Mouse (Mus musculus) lung, postnatal 0 days (tissue): Measurements from ENCODE around the gene Snrnp25.

Source experiments
- CTCF ChIP-seq: IDR thresholded peaks from 2 replicates; pipeline ENCODE4 v1.5.1; 2016; ENCODE audit warnings: antibody characterized with exemption, mild to moderate bottlenecking
- EP300 ChIP-seq: IDR thresholded peaks from 2 replicates; pipeline ENCODE4 v1.6.1; 2016; ENCODE audit warnings: antibody characterized with exemption, mild to moderate bottlenecking, control low read depth

DNA sequence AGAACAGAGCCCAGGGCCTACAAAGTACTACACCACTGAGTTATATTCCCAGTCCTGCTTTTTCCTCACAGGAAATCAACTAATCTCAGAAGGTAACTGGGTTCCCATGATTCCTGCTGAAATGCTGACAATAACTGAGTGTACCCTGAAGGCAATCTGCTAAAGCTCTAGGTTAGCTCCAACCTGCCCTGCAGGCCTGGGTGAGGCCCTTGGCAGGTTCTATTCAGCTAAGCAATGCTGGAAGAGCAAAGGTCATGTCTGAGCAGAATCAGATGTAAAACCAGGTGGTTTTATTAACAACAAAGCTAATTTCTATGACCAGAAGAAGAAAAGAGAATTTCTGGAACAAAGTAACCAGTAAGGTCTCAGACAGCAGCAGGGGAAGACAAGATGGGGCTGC, 36.2 kb downstream of the Snrnp25 start:
- TF ChIP-seq CTCF, result no peak
- TF ChIP-seq EP300, result no peak
